Mouse (Mus musculus) brown adipose tissue, adult 24 weeks (tissue): ENCODE data around the gene Olfr1359. TPM values are rescaled to one million over a fixed set of nuclear protein-coding genes. Genes with fewer than 3 reads are reported as not detected.
"Not testable (repeated sequence)": the region's sequence is repeated elsewhere in the genome, so short reads cannot be mapped to it uniquely, and the experiment has no call there.

Experiments used
- H3K27ac ChIP-seq: fragments of 200-500 bp; replicated peaks from 2 replicates; pipeline ENCODE4 v1.5.1; 2012; ENCODE audit warnings: low read depth, mild to moderate bottlenecking, low read length
- H3K4me1 ChIP-seq: fragments of 200-500 bp; 2 replicates; pipeline ENCODE4 v1.6.1; 2012; ENCODE audit warnings: low read length, mixed read lengths; ENCODE audit not compliant: control insufficient read depth, insufficient read depth, insufficient read length
- H3K4me3 ChIP-seq: fragments of 200-500 bp; 2 replicates; pipeline ENCODE4 v1.5.1; 2012; ENCODE audit warnings: low read depth, mild to moderate bottlenecking, low read length, moderate library complexity; ENCODE audit not compliant: insufficient read depth
- polyA plus RNA-seq: library from polyadenylated mRNA; stranded (reverse); fragments of >200 nt; gene quantifications from 2 replicates; pipeline ENCODE4 v1.2.4, GENCODE M21; 2012; ENCODE audit not compliant: missing spikeins, insufficient read depth, insufficient read length

Gene Olfr1359
- not detected in 2 replicates for polyA plus RNA-seq

DNA sequence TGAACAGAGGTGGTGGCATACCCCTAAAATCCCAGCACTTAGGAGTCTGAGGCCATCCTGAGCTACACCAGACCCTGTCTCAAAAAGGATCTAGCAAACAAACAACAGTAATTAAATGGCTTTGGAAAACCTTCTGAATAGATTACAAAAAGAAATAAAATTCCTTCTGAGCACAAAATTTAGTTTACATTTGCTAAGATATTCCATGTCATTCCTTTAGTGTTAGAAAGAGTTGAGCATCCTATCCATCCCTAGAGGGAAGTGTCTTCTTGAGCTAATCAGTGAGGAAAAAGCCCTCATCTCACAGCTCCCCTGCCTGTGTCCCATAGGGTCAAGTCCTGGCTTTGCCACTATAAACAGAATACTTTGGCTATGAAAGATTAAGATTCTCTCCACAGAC lies at the start of gene Olfr1359:
Gene Olfr1359, plus strand, starts transcription at position 301 of the 400 bp plus-strand sequence.
- no peaks in the 10 kb centered on the region for H3K4me1 ChIP-seq
- no peak within 1 kb of the TSS for H3K27ac ChIP-seq
- H3K4me3 ChIP-seq = no peak within 1 kb of the TSS

DNA sequence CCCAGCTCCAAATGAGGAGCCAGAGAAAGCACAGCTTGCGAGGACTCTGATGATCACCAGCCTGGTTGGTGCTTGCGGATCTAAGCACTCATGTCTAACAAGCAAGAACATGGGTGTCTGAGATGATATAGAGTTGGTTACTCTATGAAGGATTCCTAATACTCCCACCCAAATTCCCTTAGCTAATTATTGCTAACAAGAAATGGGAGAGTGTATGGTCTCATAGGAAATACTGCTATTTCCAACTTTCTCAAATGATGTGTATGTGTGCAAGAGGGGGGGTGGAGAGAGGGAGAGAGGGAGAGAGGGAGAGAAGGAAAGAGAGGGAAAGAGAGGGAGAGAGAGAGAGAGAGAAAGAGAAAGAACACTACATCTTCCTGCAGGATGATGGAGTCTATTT lies 34.6 kb upstream of the Olfr1359 start, which contains the start of gene Olfr1361:
Gene Olfr1361, minus strand, starts transcription at position 101 of the 400 bp plus-strand sequence.
- Histone ChIP-seq H3K4me3 (no peak within 1 kb of the TSS), H3K27ac (no peak within 1 kb of the TSS), H3K4me1 (no peaks in the 10 kb centered on the region)

DNA sequence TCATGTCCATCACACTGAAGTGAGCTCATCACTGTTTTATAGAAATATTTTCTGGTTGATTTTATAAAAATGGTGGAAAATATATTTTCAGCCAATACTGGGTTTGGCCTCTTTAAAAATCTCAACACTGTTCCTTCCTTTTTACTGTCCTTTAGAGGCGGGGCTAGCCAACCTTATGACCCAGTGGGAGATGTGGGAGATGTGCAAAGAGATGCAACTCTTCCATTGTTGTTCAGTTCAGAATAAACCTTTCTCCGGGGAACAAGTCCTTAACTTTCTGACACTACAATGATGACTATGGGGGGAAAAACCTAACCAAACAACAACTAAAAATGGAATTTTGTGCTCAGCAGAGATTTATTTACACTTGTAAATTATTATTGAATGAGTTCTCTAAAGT lies 20.6 kb upstream of the Olfr1359 start, which contains the start of gene Olfr1360:
Gene Olfr1360, minus strand, starts transcription at position 101 of the 400 bp plus-strand sequence.
- no peak within 1 kb of the TSS for H3K4me3 ChIP-seq
- no peaks in the 10 kb centered on the region for H3K4me1 ChIP-seq
- no peak within 1 kb of the TSS for H3K27ac ChIP-seq

- Histone ChIP-seq H3K27ac (no peak overlapping the region), H3K4me3 (no peak overlapping the region), H3K4me1 (no peaks in the 10 kb centered on the region)
These were observed 8.8 kb downstream of the Olfr1359 start for GRCm38 (mm10) chr13:21706669-21707068.

GRCm38 (mm10) chr13:21710031-21710711 lies 12.3 kb downstream of the Olfr1359 start:
- peaks cover under 1% of the 10 kb centered on the region; the same call in 1 of the 2 replicates for H3K4me1 ChIP-seq
- peak overlapping the region; percentile 83 for H3K4me3 ChIP-seq
- peak overlapping the region; percentile 81 for H3K27ac ChIP-seq

DNA sequence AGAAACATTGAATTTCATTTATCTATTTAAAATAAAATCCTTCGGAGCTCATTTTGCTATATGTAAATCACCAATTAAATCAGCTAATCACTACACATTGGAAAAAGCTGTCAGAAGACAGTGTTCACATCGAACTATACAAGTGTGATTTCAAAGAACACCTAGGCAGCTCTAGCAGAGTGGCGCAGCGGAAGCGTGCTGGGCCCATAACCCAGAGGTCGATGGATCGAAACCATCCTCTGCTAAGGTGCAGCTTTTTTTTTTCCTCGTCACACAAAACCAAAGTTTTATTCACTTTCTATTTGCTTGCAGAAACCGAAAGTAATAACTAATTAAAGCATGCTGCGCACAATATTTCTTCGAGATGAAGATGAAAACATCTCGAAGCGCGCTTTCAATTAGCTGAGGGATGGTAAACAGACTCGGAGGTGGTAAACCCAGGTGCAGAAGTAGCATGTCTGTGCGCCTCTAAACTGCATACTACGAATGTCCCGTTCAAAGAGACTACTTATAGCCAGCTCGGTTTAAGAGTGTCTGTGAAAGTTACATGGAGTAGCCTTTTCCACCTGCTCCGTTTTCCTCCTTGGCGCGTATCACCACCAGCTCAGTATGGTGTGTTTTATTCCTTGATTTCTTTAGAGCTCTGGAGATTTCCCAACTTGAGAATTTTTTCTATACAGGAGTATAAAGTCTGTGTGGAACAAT lies 13.1 kb downstream of the Olfr1359 start:
- peak overlapping the region; percentile 59 for H3K4me3 ChIP-seq
- H3K27ac ChIP-seq = no peak overlapping the region
- peaks cover 3% of the 10 kb centered on the region; the same call in 1 of the 2 replicates for H3K4me1 ChIP-seq

GRCm38 (mm10) chr13:21711698-21712097 lies 13.8 kb downstream of the Olfr1359 start:
- Histone ChIP-seq H3K27ac (no peak overlapping the region), H3K4me1 (peaks cover 3% of the 10 kb centered on the region; the same call in 1 of the 2 replicates), H3K4me3 (peak overlapping the region; percentile 59)

GRCm38 (mm10) chr13:21714725-21715124 lies 16.8 kb downstream of the Olfr1359 start:
- Histone ChIP-seq H3K4me3 (peak overlapping the region; percentile 46; the same call in 1 of the 2 replicates), H3K27ac (no peak overlapping the region), H3K4me1 (peaks cover 7% of the 10 kb centered on the region; the same call in 1 of the 2 replicates)

DNA sequence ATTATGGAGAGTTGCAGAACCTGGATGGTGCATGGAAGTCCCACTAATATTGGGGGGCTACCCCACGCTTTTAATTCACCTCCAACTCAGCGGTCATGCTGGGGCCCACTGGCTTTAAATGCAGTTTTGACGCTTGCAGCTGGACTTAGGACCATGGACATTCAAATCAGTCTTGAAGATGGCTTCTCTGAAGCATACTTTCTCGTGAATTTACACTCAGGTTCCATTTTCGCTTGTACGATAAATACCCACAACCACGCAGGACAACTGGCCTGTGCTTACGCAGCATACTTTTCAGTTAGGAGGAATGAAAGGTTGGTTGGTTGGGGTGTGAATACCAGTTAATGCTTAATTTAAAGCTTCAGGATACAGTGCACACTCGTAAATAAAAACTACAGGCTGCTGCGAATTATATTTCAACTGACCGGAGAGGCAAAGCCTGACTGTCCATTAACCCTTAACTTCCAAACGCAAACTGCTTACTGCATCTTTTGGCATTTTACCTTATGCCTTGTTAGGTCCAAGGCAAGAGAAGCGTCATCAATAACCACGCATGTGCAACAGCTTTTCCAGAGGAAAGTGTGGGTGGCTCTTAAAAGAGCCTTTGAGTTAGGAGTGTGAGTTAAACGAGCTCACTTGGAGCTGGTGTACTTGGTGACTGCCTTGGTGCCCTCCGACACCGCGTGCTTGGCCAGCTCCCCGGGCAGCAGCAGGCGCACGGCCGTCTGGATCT lies 17.4 kb downstream of the Olfr1359 start:
- Histone ChIP-seq H3K27ac (no peak overlapping the region), H3K4me1 (peaks cover 7% of the 10 kb centered on the region; the same call in 1 of the 2 replicates), H3K4me3 (peak overlapping the region; percentile 46)

GRCm38 (mm10) chr13:21715864-21716539 lies 18.1 kb downstream of the Olfr1359 start, which contains the start of the genes Hist1h2bl and Hist1h2ai:
Hist1h2bl (minus strand) TSS chr13:21716143.
Hist1h2ai (plus strand) TSS chr13:21716422.
- Histone ChIP-seq H3K27ac (peak within 1 kb of the TSS; percentile 11; the same call in 1 of the 2 replicates), H3K4me3 (peak within 1 kb of the TSS; percentile 70)
- H3K4me1 ChIP-seq = not testable (repeated sequence)

DNA sequence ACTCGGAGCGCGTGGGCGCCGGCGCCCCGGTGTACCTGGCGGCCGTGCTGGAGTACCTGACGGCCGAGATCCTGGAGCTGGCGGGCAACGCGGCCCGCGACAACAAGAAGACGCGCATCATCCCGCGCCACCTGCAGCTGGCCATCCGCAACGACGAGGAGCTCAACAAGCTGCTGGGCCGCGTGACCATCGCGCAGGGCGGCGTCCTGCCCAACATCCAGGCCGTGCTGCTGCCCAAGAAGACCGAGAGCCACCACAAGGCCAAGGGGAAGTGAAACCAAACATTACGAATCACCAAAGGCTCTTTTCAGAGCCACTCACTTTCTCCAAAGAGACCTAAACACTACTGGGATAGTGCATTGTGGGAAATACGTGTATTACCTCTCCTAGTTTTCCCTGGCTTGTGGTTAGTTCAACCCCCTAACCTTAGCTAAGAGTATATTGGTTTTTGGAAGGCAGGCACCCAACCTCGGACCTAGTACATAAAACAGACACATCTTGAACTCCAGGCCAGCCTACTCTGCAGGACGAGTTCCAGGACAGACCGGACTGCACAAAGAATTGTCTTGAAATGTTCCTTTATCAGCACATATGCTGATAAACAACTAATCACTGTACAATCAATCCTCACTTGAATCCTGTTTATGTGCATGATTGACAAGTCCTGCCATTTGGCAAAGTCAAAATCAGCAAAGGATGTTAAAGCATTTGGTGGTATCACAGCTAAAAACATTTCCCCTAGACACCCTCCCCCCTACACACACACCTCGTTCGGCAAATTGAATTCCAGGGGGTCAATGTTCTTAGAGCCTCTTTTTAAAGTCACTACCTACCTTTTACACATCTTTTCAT lies 18.9 kb downstream of the Olfr1359 start:
- not testable (repeated sequence) for H3K4me1 ChIP-seq
- peak overlapping the region; percentile 11; the same call in 1 of the 2 replicates for H3K27ac ChIP-seq
- peak overlapping the region; percentile 70 for H3K4me3 ChIP-seq

DNA sequence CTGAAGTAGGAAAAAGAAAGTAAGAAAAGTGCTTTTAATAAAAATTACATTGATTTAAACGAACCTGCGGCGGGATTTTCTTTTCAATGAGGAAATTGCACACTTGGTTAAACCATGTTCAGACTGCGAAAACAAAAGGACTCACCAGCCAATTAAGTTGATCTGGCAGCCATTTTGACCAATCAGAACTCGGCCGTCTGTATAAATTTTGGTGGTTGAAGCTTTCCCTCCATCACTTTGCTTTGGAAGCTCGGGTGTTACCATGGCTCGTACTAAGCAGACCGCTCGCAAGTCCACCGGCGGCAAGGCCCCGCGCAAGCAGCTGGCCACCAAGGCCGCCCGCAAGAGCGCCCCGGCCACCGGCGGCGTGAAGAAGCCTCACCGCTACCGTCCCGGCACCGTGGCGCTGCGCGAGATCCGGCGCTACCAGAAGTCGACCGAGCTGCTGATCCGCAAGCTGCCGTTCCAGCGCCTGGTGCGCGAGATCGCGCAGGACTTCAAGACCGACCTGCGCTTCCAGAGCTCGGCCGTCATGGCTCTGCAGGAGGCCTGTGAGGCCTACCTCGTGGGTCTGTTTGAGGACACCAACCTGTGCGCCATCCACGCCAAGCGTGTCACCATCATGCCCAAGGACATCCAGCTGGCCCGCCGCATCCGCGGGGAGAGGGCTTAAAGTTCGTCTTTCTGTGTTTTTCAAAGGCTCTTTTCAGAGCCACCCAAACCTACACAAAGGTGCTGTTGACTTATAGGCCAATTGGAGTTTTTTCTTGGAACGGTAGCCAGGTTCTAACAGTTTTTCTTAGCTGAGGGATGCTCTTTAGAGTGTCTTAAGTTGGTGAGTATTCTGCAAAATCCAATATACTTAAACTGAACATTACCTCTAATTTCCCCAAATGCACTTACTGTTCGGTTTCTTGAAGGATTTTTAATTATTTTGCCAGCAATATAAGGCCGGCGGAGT lies 19.8 kb downstream of the Olfr1359 start, which contains the start of gene Hist1h3h:
Gene Hist1h3h, plus strand, starts transcription at position 263 of the 961 bp plus-strand sequence.
- H3K4me3 ChIP-seq = peak within 1 kb of the TSS; percentile 58

More for the DNA sequence above, 19.8 kb downstream of the Olfr1359 start, which contains the start of gene Hist1h3h:
- peak within 1 kb of the TSS; percentile 11; the same call in 1 of the 2 replicates for H3K27ac ChIP-seq
- not testable (repeated sequence) for H3K4me1 ChIP-seq
